Mouse (Mus musculus) neural tube, embryonic 11.5 days (tissue): Measurements from ENCODE around the gene Ociad2. TPM values are rescaled to one million over a fixed set of nuclear protein-coding genes. Genes with fewer than 3 reads are reported as not detected.
"Not testable (repeated sequence)": the region's sequence is repeated elsewhere in the genome, so short reads cannot be mapped to it uniquely, and the experiment has no call there.

Source experiments
- ATAC-seq: fragments of 200-750 bp; cut with Nextera tagmentation; 2 replicates; pipeline ENCODE4 v1.8.0; 2017; ENCODE audit warnings: moderate number of reproducible peaks, mild to moderate bottlenecking, moderate TSS enrichment, moderate library complexity; ENCODE audit not compliant: insufficient read depth, low FRiP score, low TSS enrichment
- DNase-seq: peaks from one replicate; pipeline ENCODE4 v3.0.0-alpha.2; 2015; ENCODE audit warnings: low spot score
- H3K27ac ChIP-seq: fragments of 300-500 bp; sonication (generic); 2 replicates; pipeline ENCODE4 v1.5.1; 2014; ENCODE audit warnings: low read depth, mild to moderate bottlenecking, low read length
- H3K27me3 ChIP-seq: fragments of 300-500 bp; sonication (generic); 2 replicates; pipeline ENCODE4 v1.6.1; 2014; ENCODE audit warnings: mild to moderate bottlenecking, low read length, mixed read lengths; ENCODE audit not compliant: control insufficient read depth, insufficient read depth
- H3K36me3 ChIP-seq: fragments of 300-500 bp; sonication (generic); 2 replicates; pipeline ENCODE4 v1.6.1; 2014; ENCODE audit warnings: mild to moderate bottlenecking, low read length, moderate library complexity, mixed read lengths; ENCODE audit not compliant: control insufficient read depth, insufficient read depth
- H3K4me1 ChIP-seq: fragments of 300-500 bp; sonication (generic); 2 replicates; pipeline ENCODE4 v1.6.1; 2014; ENCODE audit warnings: low read length, mixed read lengths; ENCODE audit not compliant: control insufficient read depth, insufficient read depth
- H3K4me2 ChIP-seq: fragments of 300-500 bp; sonication (generic); 2 replicates; pipeline ENCODE4 v1.6.1; 2014; ENCODE audit warnings: low read depth, mild to moderate bottlenecking, moderate library complexity
- H3K4me3 ChIP-seq: fragments of 300-500 bp; sonication (generic); 2 replicates; pipeline ENCODE4 v1.5.1; 2014; ENCODE audit warnings: low read depth, low read length
- H3K9ac ChIP-seq: fragments of 300-500 bp; sonication (generic); 2 replicates; pipeline ENCODE4 v1.6.1; 2014; ENCODE audit warnings: mild to moderate bottlenecking, low read length
- H3K9me3 ChIP-seq: fragments of 300-500 bp; sonication (generic); 2 replicates; pipeline ENCODE4 v1.6.1; 2016; ENCODE audit warnings: low read length; ENCODE audit not compliant: control insufficient read depth
- WGBS: fragments of 180-500 bp; shearing (Covaris S2); extraction: QIAGEN DNeasy Blood & Tissue Kit; methylation state at CpG from one replicate; pipeline ENCODE4 v1.1.7; 2014; 5-methylcytosine and 5-hydroxymethylcytosine counted together
- polyA plus RNA-seq: library from polyadenylated mRNA; unstranded; fragments of >200 nt; fragmentation: Nextera tagmentation; extraction: Ambion mirVana; gene quantifications from 2 replicates; pipeline ENCODE4 v1.2.1, GENCODE M21; 2014

Gene Ociad2
- polyA plus RNA-seq, 1 experiment from 2014 or later: 6.1 TPM

DNA sequence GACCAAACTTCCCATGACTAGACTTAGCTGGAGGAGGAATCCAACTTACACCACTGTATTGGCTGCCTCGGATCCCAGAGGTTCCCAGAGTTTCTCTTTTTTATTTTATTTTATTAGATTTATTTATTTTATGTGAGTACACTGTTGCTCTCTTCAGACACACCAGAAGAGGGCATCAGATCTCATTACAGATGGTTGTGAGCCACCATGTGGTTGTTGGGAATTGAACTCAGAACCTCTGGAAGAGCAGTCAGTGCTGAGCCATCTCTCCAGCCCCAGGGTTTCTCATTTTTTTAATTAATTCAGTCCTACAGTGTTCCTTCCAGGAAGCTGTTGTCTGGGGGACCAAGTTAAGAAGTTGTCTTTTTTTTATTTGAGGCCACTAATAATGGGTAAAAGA lies 18.1 kb downstream of the Ociad2 start:
- not testable (repeated sequence) for DNase-seq, H3K9ac ChIP-seq, H3K27me3 ChIP-seq, H3K4me2 ChIP-seq, H3K9me3 ChIP-seq, ATAC-seq, H3K36me3 ChIP-seq, H3K4me1 ChIP-seq, H3K4me3 ChIP-seq, H3K27ac ChIP-seq
- WGBS: 83% methylated on average over 1 of the region's 1 CpGs

- no peak for DNase-seq
- Histone ChIP-seq H3K9me3 (no peaks in the 10 kb centered on the region), H3K4me3 (no peak overlapping the region), H3K27ac (no peak overlapping the region), H3K9ac (no peak overlapping the region), H3K27me3 (no peaks in the 10 kb centered on the region), H3K4me1 (no peaks in the 10 kb centered on the region), H3K36me3 (peaks cover 4% of the 10 kb centered on the region; the same call in 1 of the 2 replicates), H3K4me2 (no peak overlapping the region)
- no peak for ATAC-seq
- 94% methylated on average over 5 of the region's 5 CpGs for WGBS
These were observed 21.5 kb downstream of the Ociad2 start for GRCm38 (mm10) chr5:73319306-73319705.

- DNase-seq: no peak
- Histone ChIP-seq H3K36me3 (peaks cover 13% of the 10 kb centered on the region), H3K4me2 (no peak overlapping the region), H3K27ac (no peak overlapping the region), H3K9ac (no peak overlapping the region), H3K4me1 (no peaks in the 10 kb centered on the region), H3K9me3 (no peaks in the 10 kb centered on the region), H3K27me3 (no peaks in the 10 kb centered on the region), H3K4me3 (no peak overlapping the region)
- ATAC-seq: no peak
- 86% methylated on average over 2 of the region's 2 CpGs for WGBS
These were observed 26.2 kb downstream of the Ociad2 start for GRCm38 (mm10) chr5:73314654-73315053.

GRCm38 (mm10) chr5:73313591-73313990 lies 27.2 kb downstream of the Ociad2 start:
- 92% methylated on average over 10 of the region's 10 CpGs for WGBS

DNA sequence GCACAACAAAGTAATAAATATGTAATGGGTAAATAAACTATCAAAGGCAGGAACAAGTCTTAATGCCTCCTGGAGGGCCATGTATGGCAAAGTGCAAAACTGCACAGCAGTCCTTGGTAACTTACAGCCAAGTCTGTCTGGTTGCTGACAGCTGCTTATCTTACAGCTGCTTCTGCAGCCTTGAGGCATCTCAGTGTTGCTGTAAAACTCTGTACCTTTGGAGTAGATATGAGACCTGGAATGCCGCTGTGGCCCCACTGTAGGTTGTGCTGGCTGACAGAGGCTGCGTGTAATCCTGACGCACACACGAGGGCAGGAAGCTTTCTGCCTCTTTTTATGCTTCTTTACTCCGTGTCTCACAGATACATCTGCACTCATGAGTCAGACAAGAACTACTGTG lies 29.4 kb downstream of the Ociad2 start:
- Histone ChIP-seq H3K4me3 (no peak overlapping the region), H3K9me3 (no peaks in the 10 kb centered on the region), H3K27ac (no peak overlapping the region), H3K27me3 (no peaks in the 10 kb centered on the region), H3K36me3 (peaks cover 21% of the 10 kb centered on the region), H3K9ac (no peak overlapping the region), H3K4me1 (no peaks in the 10 kb centered on the region), H3K4me2 (no peak overlapping the region)
- WGBS: 94% methylated on average over 5 of the region's 5 CpGs
- ATAC-seq (no peak), DNase-seq (no peak)

More at GRCm38 (mm10) chr5:73313591-73313990, 27.2 kb downstream of the Ociad2 start:
- no peak overlapping the region for H3K4me2 ChIP-seq
- no peaks in the 10 kb centered on the region for H3K4me1 ChIP-seq
- no peaks in the 10 kb centered on the region for H3K27me3 ChIP-seq
- no peak overlapping the region for H3K9ac ChIP-seq
- no peaks in the 10 kb centered on the region for H3K9me3 ChIP-seq
- H3K27ac ChIP-seq: no peak overlapping the region
- peaks cover 15% of the 10 kb centered on the region for H3K36me3 ChIP-seq
- DNase-seq: no peak
- no peak for ATAC-seq
- H3K4me3 ChIP-seq: no peak overlapping the region

DNA sequence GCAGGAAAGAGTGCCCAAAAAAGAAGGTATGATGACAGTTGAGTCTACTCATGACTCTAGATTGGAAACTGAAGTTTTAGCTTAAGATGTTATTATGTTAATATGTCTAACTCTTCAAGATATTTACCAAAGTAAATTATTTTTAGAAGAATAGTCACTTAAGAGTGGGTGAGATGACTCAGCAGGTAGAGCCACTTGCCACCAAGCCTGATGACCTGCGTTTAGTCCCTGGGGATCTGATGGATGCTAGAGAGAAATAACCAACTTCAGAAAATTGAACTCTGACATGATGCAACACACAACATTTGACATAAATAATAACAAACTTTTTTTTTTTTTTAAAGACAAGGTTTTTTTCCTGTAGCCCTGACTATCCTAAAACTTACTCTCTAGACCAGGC lies 30.4 kb downstream of the Ociad2 start:
- Histone ChIP-seq H3K27ac (no peak overlapping the region), H3K9me3 (no peaks in the 10 kb centered on the region), H3K27me3 (no peaks in the 10 kb centered on the region), H3K4me2 (no peak overlapping the region), H3K4me3 (no peak overlapping the region), H3K9ac (no peak overlapping the region), H3K4me1 (no peaks in the 10 kb centered on the region), H3K36me3 (peaks cover 22% of the 10 kb centered on the region)
- 97% methylated on average over 1 of the region's 1 CpGs for WGBS
- DNase-seq (no peak), ATAC-seq (no peak)

DNA sequence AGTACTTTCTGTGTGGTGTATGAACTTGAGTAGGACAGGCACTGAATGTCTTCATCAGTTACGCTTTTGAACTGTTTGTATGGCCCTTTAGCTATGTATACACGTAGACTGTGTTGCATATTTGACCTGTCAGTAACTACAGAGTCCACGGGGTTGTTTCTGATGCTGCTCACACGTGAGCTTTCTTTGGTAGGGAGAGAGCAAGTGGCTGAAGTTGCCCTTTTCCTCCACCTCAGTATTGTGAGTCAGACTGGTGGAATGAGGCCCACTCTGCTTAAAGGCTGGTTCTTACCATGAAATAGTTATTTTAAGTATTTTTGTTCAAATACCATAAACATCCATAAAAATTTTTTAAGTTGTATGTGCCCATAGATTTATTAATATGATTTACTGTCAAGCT lies 31.3 kb downstream of the Ociad2 start:
- Histone ChIP-seq H3K9me3 (no peaks in the 10 kb centered on the region), H3K9ac (no peak overlapping the region), H3K4me1 (no peaks in the 10 kb centered on the region), H3K4me2 (no peak overlapping the region), H3K27ac (no peak overlapping the region), H3K36me3 (peaks cover 21% of the 10 kb centered on the region), H3K4me3 (no peak overlapping the region), H3K27me3 (no peaks in the 10 kb centered on the region)
- DNase-seq: no peak
- ATAC-seq: no peak
- 94% methylated on average over 4 of the region's 4 CpGs for WGBS

- ATAC-seq: no peak
- H3K36me3 ChIP-seq: peaks cover 20% of the 10 kb centered on the region
- no peak for DNase-seq
These were observed 33.5 kb downstream of the Ociad2 start for GRCm38 (mm10) chr5:73307297-73307696.

DNA sequence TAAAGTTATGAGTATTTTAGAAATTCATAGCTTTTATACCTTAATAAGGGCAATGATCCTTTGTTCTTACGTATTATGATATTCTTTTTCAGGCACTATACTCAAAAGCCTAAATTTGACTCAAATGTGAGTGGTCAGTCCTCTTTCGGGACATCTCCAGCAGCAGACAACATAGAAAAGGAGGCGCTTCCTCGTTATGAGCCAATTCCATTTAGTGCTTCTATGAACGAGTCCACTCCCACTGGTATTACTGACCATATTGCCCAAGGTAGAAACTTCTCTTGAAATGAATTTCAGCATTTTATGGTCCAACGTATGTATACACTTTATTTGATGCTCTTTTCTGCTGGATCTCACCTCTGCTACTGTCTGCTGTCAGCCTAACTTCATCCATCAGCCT lies 34.3 kb downstream of the Ociad2 start:
- H3K9ac ChIP-seq: no peak overlapping the region
- H3K36me3 ChIP-seq: peaks cover 20% of the 10 kb centered on the region
- DNase-seq (no peak), ATAC-seq (no peak)
- H3K4me3 ChIP-seq: no peak overlapping the region
- WGBS: 96% methylated on average over 6 of the region's 6 CpGs
- no peaks in the 10 kb centered on the region for H3K9me3 ChIP-seq
- no peak overlapping the region for H3K4me2 ChIP-seq
- no peak overlapping the region for H3K27ac ChIP-seq
- H3K4me1 ChIP-seq: no peaks in the 10 kb centered on the region
- H3K27me3 ChIP-seq: no peaks in the 10 kb centered on the region

More at GRCm38 (mm10) chr5:73307297-73307696, 33.5 kb downstream of the Ociad2 start:
- no peak overlapping the region for H3K9ac ChIP-seq
- H3K4me1 ChIP-seq: no peaks in the 10 kb centered on the region
- H3K4me3 ChIP-seq: no peak overlapping the region
- no peak overlapping the region for H3K27ac ChIP-seq
- H3K4me2 ChIP-seq: no peak overlapping the region
- 94% methylated on average over 3 of the region's 3 CpGs for WGBS
- H3K9me3 ChIP-seq: no peaks in the 10 kb centered on the region
- H3K27me3 ChIP-seq: no peaks in the 10 kb centered on the region
